Mouse (Mus musculus) kidney, adult 2 months (tissue): Measurements from ENCODE around the gene Abcb11. TPM values are rescaled to one million over a fixed set of nuclear protein-coding genes. Genes with fewer than 3 reads are reported as not detected.
A peak's percentile ranks its signal among the peaks of the same experiment; 100 is the strongest.

Experiments
- DNase-seq: peaks from one replicate; pipeline ENCODE4 v3.0.0; 2021
- H3K27ac ChIP-seq: fragments of 200-500 bp; 2 replicates; pipeline ENCODE4 v1.5.1; 2012; ENCODE audit warnings: low read depth, low read length, control low read depth, inconsistent platforms; ENCODE audit not compliant: insufficient read depth
- H3K27me3 ChIP-seq: fragments of 200-500 bp; replicated peaks from 2 replicates; pipeline ENCODE4 v1.6.1; 2012; ENCODE audit warnings: mild to moderate bottlenecking, moderate library complexity, low read length, inconsistent platforms; ENCODE audit not compliant: control insufficient read depth, insufficient read depth
- H3K36me3 ChIP-seq: fragments of 200-500 bp; 2 replicates; pipeline ENCODE4 v1.6.1; 2012; ENCODE audit warnings: mild to moderate bottlenecking, moderate library complexity, low read length, inconsistent platforms; ENCODE audit not compliant: control insufficient read depth, insufficient read depth
- H3K4me1 ChIP-seq: fragments of 200-500 bp; 2 replicates; pipeline ENCODE4 v1.6.1; 2011; ENCODE audit warnings: low read length; ENCODE audit not compliant: control insufficient read depth, insufficient read depth
- H3K4me3 ChIP-seq: fragments of 200-500 bp; 2 replicates; pipeline ENCODE4 v1.5.1; 2011; ENCODE audit warnings: mild to moderate bottlenecking, low read depth, low read length, control low read depth; ENCODE audit not compliant: insufficient read depth
- CTCF ChIP-seq: fragments of 200-500 bp; conservative IDR thresholded peaks from 2 replicates; pipeline ENCODE4 v1.5.1; 2011; ENCODE audit warnings: low read depth, mild to moderate bottlenecking, control low read depth, low read length, moderate library complexity, mixed read lengths; ENCODE audit not compliant: insufficient read depth, insufficient read length
- POLR2A ChIP-seq: fragments of 200-500 bp; IDR thresholded peaks from one replicate; pipeline ENCODE4 v1.6.1; 2011; ENCODE audit warnings: low read depth, low read length, control low read depth
- WGBS: fragments of 180-500 bp; shearing (Covaris S2); methylation state at CpG from one replicate; pipeline ENCODE4 v1.1.7; 2018; 5-methylcytosine and 5-hydroxymethylcytosine counted together
- polyA plus RNA-seq: library from polyadenylated mRNA; depleted of rRNA; stranded (reverse); fragments of >200 nt; gene quantifications from 2 replicates; pipeline ENCODE4 v1.2.3, GENCODE M21; 2012

The Abcb11 gene
- polyA plus RNA-seq, 1 experiment, result not detected

DNA sequence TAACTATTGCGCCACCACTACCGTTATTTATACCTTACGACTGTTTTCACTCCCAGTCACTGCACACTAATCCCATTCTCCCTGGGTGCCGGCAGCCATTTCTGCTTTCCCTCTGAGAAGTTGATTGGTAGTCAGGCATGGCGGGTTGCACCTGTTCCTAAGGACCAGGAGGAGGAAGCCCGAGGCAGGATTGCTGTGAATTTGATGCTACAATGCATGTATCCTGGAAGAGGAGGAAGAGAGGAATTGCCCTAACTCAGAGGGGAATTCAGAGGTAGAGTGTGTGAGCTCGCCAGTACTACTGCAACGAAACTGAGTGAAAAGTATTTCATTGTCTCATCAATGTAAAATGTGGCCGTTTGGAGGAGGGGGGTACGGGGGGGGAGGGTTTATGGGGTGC, 129.8 kb downstream of the Abcb11 start:
- Histone ChIP-seq H3K27ac (no peak overlapping the region), H3K4me3 (no peak overlapping the region), H3K27me3 (no peaks in the 10 kb centered on the region), H3K36me3 (no peaks in the 10 kb centered on the region), H3K4me1 (no peaks in the 10 kb centered on the region)
- 74% methylated on average over 10 of the region's 10 CpGs for WGBS
- no peak for DNase-seq
- TF ChIP-seq CTCF, result no peak
- no peak for TF ChIP-seq POLR2A

- TF ChIP-seq POLR2A (no peak), CTCF (no peak)
Measured at GRCm38 (mm10) chr2:69210773-69211172, 131.6 kb downstream of the Abcb11 start, which contains the start of gene G6pc2. Gene G6pc2 (plus strand): TSS chr2:69211073.

DNA sequence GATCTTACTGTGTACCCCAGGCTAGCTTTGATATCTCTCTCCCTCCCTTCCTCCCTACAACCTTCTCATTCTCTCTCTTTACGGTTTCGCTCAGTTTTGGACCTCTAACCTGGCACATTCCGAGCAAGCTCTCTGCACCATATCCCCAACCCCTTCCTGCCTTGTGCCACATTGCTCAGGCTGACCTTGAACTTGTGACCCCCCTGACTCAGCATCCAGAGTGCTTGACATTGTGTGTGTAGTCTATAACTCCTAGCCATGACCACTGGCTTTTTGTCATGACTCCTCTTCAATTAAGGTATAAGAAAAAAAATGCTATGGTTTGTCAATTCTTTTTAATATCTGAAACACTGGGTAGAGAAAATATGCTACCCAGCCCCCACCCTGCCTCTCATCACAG, 132.7 kb downstream of the Abcb11 start:
- Histone ChIP-seq H3K4me1 (peaks cover 3% of the 10 kb centered on the region; the same call in 1 of the 2 replicates), H3K4me3 (no peak overlapping the region), H3K27ac (no peak overlapping the region), H3K36me3 (no peaks in the 10 kb centered on the region), H3K27me3 (no peaks in the 10 kb centered on the region)
- 76% methylated on average over 3 of the region's 3 CpGs for WGBS
- TF ChIP-seq POLR2A, result no peak
- TF ChIP-seq CTCF, result no peak
- DNase-seq, result no peak

More at GRCm38 (mm10) chr2:69210773-69211172, 131.6 kb downstream of the Abcb11 start, which contains the start of gene G6pc2:
- no peak within 1 kb of the TSS for H3K27ac ChIP-seq
- no peaks in the 10 kb centered on the region for H3K4me1 ChIP-seq
- H3K4me3 ChIP-seq, result no peak within 1 kb of the TSS
- no peaks in the 10 kb centered on the region for H3K36me3 ChIP-seq
- 57% methylated on average over 7 of the region's 7 CpGs for WGBS
- no peaks in the 10 kb centered on the region for H3K27me3 ChIP-seq
- DNase-seq, result no peak

GRCm38 (mm10) chr2:69206523-69206922, 135.9 kb downstream of the Abcb11 start:
- WGBS, result 19% methylated on average over 7 of the region's 7 CpGs
- Histone ChIP-seq H3K36me3 (no peaks in the 10 kb centered on the region), H3K4me3 (no peak overlapping the region), H3K27ac (no peak overlapping the region), H3K4me1 (peaks cover 3% of the 10 kb centered on the region; the same call in 1 of the 2 replicates), H3K27me3 (no peaks in the 10 kb centered on the region)
- TF ChIP-seq POLR2A (no peak), CTCF (no peak)
- peak; percentile 5 for DNase-seq

- Histone ChIP-seq H3K4me3 (peak within 1 kb of the TSS; percentile 61), H3K36me3 (no peaks in the 10 kb centered on the region), H3K27ac (peak within 1 kb of the TSS; percentile 41), H3K4me1 (peaks cover 3% of the 10 kb centered on the region; the same call in 1 of the 2 replicates), H3K27me3 (no peaks in the 10 kb centered on the region)
- under 1% methylated on average over 46 of the region's 46 CpGs for WGBS
- DNase-seq, result peak; percentile 98
- TF ChIP-seq POLR2A, result no peak
- 0 out of 2 replicates have a peak, but pooled peaks have one; percentile 10 for TF ChIP-seq CTCF
Measured at GRCm38 (mm10) chr2:69205791-69206351, 136.5 kb downstream of the Abcb11 start, which contains the start of gene Spc25. Gene Spc25 (minus strand): TSS chr2:69206194.

DNA sequence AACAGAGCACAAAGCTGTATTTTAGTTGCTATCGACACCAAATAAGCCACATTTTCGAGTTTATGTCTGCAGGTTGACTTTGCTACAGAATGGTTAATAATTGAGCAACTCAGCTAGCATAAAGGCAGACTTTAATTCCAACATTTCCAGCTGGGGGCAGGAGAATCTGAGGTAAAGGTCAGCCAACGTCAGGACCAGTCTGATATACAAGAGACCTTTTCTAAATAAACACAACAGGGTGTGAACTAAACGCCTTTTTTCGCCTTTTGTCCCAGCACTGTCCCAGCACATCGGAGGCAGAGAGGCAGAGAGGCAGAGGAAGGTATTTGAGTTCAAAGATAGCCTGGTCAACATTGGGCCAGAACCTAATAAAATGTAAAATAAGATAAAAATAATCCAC, 137.2 kb downstream of the Abcb11 start:
- 7% methylated on average over 6 of the region's 6 CpGs for WGBS
- H3K27ac ChIP-seq, result peak overlapping the region; percentile 41; the same call in 1 of the 2 replicates
- DNase-seq, result peak; percentile 65

DNA sequence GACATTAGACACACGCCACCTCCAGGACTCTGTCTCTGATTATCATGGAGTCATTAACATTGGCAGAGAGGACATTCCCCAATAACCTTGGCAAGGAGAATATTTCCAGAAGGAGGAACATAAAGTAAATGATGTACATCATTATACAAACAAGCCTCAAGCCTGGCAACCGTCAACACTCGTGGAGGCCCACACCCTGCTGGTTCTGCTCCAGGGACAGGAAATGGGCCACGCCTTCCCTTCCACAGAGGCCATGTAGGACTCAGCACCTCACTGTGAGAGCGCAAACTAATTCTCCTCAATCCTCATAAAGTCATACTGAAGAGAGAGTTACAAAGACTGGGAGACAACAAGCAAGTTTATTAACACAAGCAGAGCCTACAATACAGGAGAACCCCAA, 148.9 kb downstream of the Abcb11 start:
- Histone ChIP-seq H3K36me3 (no peaks in the 10 kb centered on the region), H3K4me1 (no peaks in the 10 kb centered on the region), H3K27me3 (no peaks in the 10 kb centered on the region), H3K4me3 (no peak overlapping the region), H3K27ac (no peak overlapping the region)
- no peak for DNase-seq
- TF ChIP-seq POLR2A (no peak), CTCF (no peak)
- WGBS, result 86% methylated on average over 5 of the region's 5 CpGs

More for the DNA sequence above, 137.2 kb downstream of the Abcb11 start:
- no peak for TF ChIP-seq CTCF
- TF ChIP-seq POLR2A, result no peak
- Histone ChIP-seq H3K27me3 (no peaks in the 10 kb centered on the region), H3K36me3 (no peaks in the 10 kb centered on the region), H3K4me1 (peaks cover 3% of the 10 kb centered on the region; the same call in 1 of the 2 replicates), H3K4me3 (peak overlapping the region; percentile 61)

DNA sequence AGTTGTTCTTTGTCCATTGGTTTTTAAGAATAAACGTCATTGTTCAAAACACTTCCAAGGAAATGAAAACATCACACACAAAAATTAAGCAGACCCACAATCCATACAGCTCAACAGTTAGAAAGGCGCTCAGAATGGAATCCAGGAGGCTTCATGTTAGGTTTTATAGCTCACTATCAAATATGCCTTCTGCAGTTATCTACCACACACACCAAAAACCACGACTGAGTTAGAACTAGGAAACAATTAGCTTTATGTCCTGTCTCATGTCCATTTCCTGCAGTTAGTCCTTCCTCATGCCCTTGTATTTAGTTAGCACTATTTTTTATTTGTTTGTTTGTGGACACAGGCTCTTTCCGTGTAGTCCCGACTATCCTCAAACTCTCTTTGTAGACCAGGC, 151.4 kb downstream of the Abcb11 start:
- no peak overlapping the region for H3K4me3 ChIP-seq
- TF ChIP-seq CTCF (no peak), POLR2A (no peak)
- DNase-seq, result no peak
- H3K4me1 ChIP-seq, result no peaks in the 10 kb centered on the region
- no peak overlapping the region for H3K27ac ChIP-seq
- WGBS, result 83% methylated on average over 5 of the region's 5 CpGs
- no peaks in the 10 kb centered on the region for H3K27me3 ChIP-seq
- no peaks in the 10 kb centered on the region for H3K36me3 ChIP-seq
